Mouse (Mus musculus) limb, embryonic 14.5 days (tissue): ENCODE data around the gene Cldn20. TPM values are rescaled to one million over a fixed set of nuclear protein-coding genes. Genes with fewer than 3 reads are reported as not detected.
A peak's percentile ranks its signal among the peaks of the same experiment; 100 is the strongest.

Source experiments
- ATAC-seq: fragments of 200-750 bp; cut with Nextera tagmentation; 2 replicates; pipeline ENCODE4 v1.8.0; 2017; ENCODE audit warnings: low read depth, moderate number of reproducible peaks, moderate TSS enrichment; ENCODE audit not compliant: low FRiP score
- DNase-seq: peaks from one replicate; pipeline ENCODE4 v3.0.0-alpha.2; 2015; ENCODE audit warnings: low spot score
- H3K27ac ChIP-seq: fragments of 300-500 bp; sonication (generic); replicated peaks from 2 replicates; pipeline ENCODE4 v1.5.1; 2014; ENCODE audit warnings: low read depth, mild to moderate bottlenecking, low read length, moderate library complexity, mixed read lengths
- H3K27me3 ChIP-seq: fragments of 300-500 bp; sonication (generic); 2 replicates; pipeline ENCODE4 v1.6.1; 2014; ENCODE audit warnings: low read length, mixed read lengths; ENCODE audit not compliant: control insufficient read depth, insufficient read depth
- H3K36me3 ChIP-seq: fragments of 300-500 bp; sonication (generic); 2 replicates; pipeline ENCODE4 v1.6.1; 2014; ENCODE audit warnings: mild to moderate bottlenecking, low read length, moderate library complexity, mixed read lengths; ENCODE audit not compliant: control insufficient read depth, insufficient read depth
- H3K4me1 ChIP-seq: fragments of 300-500 bp; sonication (generic); 2 replicates; pipeline ENCODE4 v1.6.1; 2014; ENCODE audit warnings: antibody characterized with exemption, low read length, mixed read lengths; ENCODE audit not compliant: control insufficient read depth, insufficient read depth
- H3K4me2 ChIP-seq: fragments of 300-500 bp; sonication (generic); replicated peaks from 2 replicates; pipeline ENCODE4 v1.6.1; 2014; ENCODE audit warnings: low read depth, mild to moderate bottlenecking, low read length, moderate library complexity; ENCODE audit not compliant: severe bottlenecking
- H3K4me3 ChIP-seq: fragments of 300-500 bp; sonication (generic); replicated peaks from 2 replicates; pipeline ENCODE4 v1.5.1; 2014; ENCODE audit warnings: low read length
- H3K9ac ChIP-seq: fragments of 300-500 bp; sonication (generic); 2 replicates; pipeline ENCODE4 v1.6.1; 2014; ENCODE audit warnings: mild to moderate bottlenecking, low read depth, low read length, moderate library complexity; ENCODE audit not compliant: severe bottlenecking
- H3K9me3 ChIP-seq: fragments of 300-500 bp; sonication (generic); 2 replicates; pipeline ENCODE4 v1.6.1; 2016; ENCODE audit warnings: low read length; ENCODE audit not compliant: control insufficient read depth
- POLR2A ChIP-seq: fragments of 200-500 bp; IDR thresholded peaks from 2 replicates; pipeline ENCODE4 v1.8.0; 2012; ENCODE audit warnings: inconsistent platforms, mild to moderate bottlenecking, moderate library complexity, borderline replicate concordance; ENCODE audit not compliant: insufficient read depth, insufficient read length; ENCODE audit errors: extremely low read depth
- WGBS: fragments of 180-500 bp; shearing (Covaris S2); extraction: QIAGEN DNeasy Blood & Tissue Kit; methylation state at CpG from one replicate; pipeline ENCODE4 v1.1.7; 2014; 5-methylcytosine and 5-hydroxymethylcytosine counted together
- polyA plus RNA-seq, 2 experiments: library from polyadenylated mRNA; depleted of rRNA in 1 of 2; stranded (reverse) in 1 of 2; unstranded in 1 of 2; fragments of >200 nt; fragmentation: Nextera tagmentation in 1 of 2; extraction: Ambion mirVana in 1 of 2; gene quantifications; 2 replicates each; pipeline versions ENCODE4 v1.2.1 to v1.2.3; 2012 to 2014

Cldn20 gene
- polyA plus RNA-seq, 2 experiments, result 1.0 TPM; not detected in 1

GRCm38 (mm10) chr17:3506508-3506907 lies 25.8 kb upstream of the Cldn20 start:
- Histone ChIP-seq H3K4me2 (no peak overlapping the region), H3K36me3 (peaks cover 55% of the 10 kb centered on the region), H3K9me3 (no peaks in the 10 kb centered on the region), H3K4me1 (no peaks in the 10 kb centered on the region), H3K27me3 (no peaks in the 10 kb centered on the region), H3K27ac (no peak overlapping the region), H3K9ac (no peak overlapping the region), H3K4me3 (no peak overlapping the region)
- ATAC-seq, result no peak
- DNase-seq, result no peak
- 85% methylated on average over 8 of the region's 8 CpGs for WGBS
- TF ChIP-seq POLR2A, result no peak

DNA sequence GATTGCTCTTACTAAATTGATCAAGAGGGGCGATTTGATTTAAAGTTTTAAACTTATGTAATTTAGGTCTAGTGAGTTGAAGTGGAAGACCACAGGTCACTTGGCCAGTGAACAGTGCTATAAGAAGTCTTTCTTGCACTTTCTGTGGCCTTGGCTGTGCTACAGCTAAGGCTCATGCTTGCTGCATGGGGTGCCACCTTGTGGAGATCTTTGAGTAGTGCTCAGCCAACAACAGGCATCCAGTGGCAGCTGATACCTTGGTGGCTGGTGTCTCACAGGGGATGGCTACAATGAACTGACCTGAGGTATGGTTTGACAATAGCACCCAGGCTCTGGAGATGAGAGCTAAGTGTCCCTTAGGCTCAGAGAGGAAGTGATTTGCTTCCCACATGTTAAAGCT lies 22.5 kb upstream of the Cldn20 start:
- no peak overlapping the region for H3K4me2 ChIP-seq
- H3K9me3 ChIP-seq, result no peaks in the 10 kb centered on the region
- no peak overlapping the region for H3K9ac ChIP-seq
- 19% methylated on average over 1 of the region's 1 CpGs for WGBS
- no peaks in the 10 kb centered on the region for H3K4me1 ChIP-seq
- H3K27me3 ChIP-seq, result no peaks in the 10 kb centered on the region
- H3K36me3 ChIP-seq, result peaks cover 64% of the 10 kb centered on the region
- H3K4me3 ChIP-seq, result no peak overlapping the region
- no peak for ATAC-seq
- H3K27ac ChIP-seq, result no peak overlapping the region
- TF ChIP-seq POLR2A, result no peak
- DNase-seq, result peak; percentile 40

- H3K27me3 ChIP-seq, result no peaks in the 10 kb centered on the region
- H3K4me1 ChIP-seq, result no peaks in the 10 kb centered on the region
- no peak for TF ChIP-seq POLR2A
- H3K27ac ChIP-seq, result no peak overlapping the region
- no peak overlapping the region for H3K4me3 ChIP-seq
- H3K36me3 ChIP-seq, result peaks cover 84% of the 10 kb centered on the region
- no peak overlapping the region for H3K4me2 ChIP-seq
- DNase-seq (no peak), ATAC-seq (no peak)
- H3K9me3 ChIP-seq, result no peaks in the 10 kb centered on the region
- WGBS, result 89% methylated on average over 5 of the region's 5 CpGs
- H3K9ac ChIP-seq, result no peak overlapping the region
Measured at GRCm38 (mm10) chr17:3514316-3514715, 18.0 kb upstream of the Cldn20 start.

DNA sequence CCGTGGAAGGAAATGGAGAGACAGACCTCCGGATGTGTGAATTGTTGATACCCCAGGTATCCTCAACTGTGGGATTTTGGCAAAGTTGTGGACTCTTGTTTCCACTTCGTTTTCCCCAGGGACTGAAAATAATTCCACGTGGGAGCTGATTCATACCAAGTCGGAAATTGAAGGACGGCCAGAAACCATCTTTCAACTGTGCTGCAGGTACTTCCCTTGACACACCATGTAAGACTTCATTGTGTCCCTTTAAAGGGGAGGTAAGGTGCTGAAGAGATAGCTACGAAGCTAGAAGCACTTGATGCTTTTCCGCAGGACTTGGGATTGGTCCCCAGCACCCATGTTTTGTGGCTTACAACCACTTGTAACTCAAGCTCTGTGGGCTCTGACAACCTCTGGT lies 16.5 kb upstream of the Cldn20 start:
- H3K4me3 ChIP-seq, result no peak overlapping the region
- H3K36me3 ChIP-seq, result peaks cover 84% of the 10 kb centered on the region
- no peak overlapping the region for H3K4me2 ChIP-seq
- H3K27ac ChIP-seq, result no peak overlapping the region
- no peaks in the 10 kb centered on the region for H3K4me1 ChIP-seq
- no peak for TF ChIP-seq POLR2A
- WGBS, result 95% methylated on average over 8 of the region's 8 CpGs
- DNase-seq (no peak), ATAC-seq (no peak)
- no peak overlapping the region for H3K9ac ChIP-seq
- H3K9me3 ChIP-seq, result no peaks in the 10 kb centered on the region
- H3K27me3 ChIP-seq, result no peaks in the 10 kb centered on the region

DNA sequence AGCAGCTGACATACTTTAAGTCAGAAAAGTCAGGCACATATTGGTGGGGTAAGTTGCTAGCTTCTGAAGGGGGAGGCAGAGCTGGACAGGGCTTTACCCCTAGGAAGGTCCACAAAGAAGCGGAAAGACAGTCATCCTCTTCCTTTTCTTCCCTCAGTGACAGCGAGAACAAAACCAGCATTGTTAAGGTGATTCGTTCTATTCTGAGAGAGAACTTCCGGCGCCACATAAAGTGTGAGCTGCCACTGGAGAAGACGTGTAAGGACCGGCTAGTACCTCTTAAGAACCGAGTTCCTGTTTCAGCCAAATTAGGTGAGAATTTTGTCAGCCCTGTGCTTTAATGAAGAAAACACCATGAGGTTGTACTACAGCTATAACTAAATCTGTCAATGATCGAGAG lies 15.9 kb upstream of the Cldn20 start:
- WGBS, result 76% methylated on average over 9 of the region's 9 CpGs
- DNase-seq, result no peak
- Histone ChIP-seq H3K4me3 (no peak overlapping the region), H3K9ac (no peak overlapping the region), H3K9me3 (no peaks in the 10 kb centered on the region), H3K27ac (no peak overlapping the region), H3K4me2 (no peak overlapping the region), H3K4me1 (no peaks in the 10 kb centered on the region), H3K36me3 (peaks cover 82% of the 10 kb centered on the region), H3K27me3 (no peaks in the 10 kb centered on the region)
- ATAC-seq, result no peak
- no peak for TF ChIP-seq POLR2A

- no peak overlapping the region for H3K27ac ChIP-seq
- H3K4me3 ChIP-seq, result no peak overlapping the region
- H3K9ac ChIP-seq, result no peak overlapping the region
- ATAC-seq, result no peak
- peaks cover 54% of the 10 kb centered on the region for H3K36me3 ChIP-seq
- H3K4me2 ChIP-seq, result no peak overlapping the region
- WGBS, result 90% methylated on average over 5 of the region's 5 CpGs
- no peaks in the 10 kb centered on the region for H3K27me3 ChIP-seq
- no peak for DNase-seq
- H3K4me1 ChIP-seq, result no peaks in the 10 kb centered on the region
- no peak for TF ChIP-seq POLR2A
- H3K9me3 ChIP-seq, result no peaks in the 10 kb centered on the region
Measured at GRCm38 (mm10) chr17:3520344-3520743, 12.0 kb upstream of the Cldn20 start.
